Mouse (Mus musculus): ENCODE data around the gene Olfr1291-ps1. TPM values are rescaled to one million over a fixed set of nuclear protein-coding genes. Genes with fewer than 3 reads are reported as not detected.

The Olfr1291-ps1 gene
- polyA plus RNA-seq (2015; fragmentation: Nextera tagmentation; extraction: Ambion mirVana) = 0.02 TPM in 1 of 2 replicates, not detected in the other

GRCm38 (mm10) chr2:111496880-111497279, at the start of gene Olfr1291-ps1:
Gene Olfr1291-ps1 (plus strand): TSS chr2:111497180.
- DNase-seq (ENCODE audit: low spot score) (no peak), ATAC-seq (ENCODE audit: low FRiP score, low TSS enrichment) (no peak)
- H3K27ac ChIP-seq (replicated peaks) = no peak within 1 kb of the TSS
- H3K36me3 ChIP-seq (ENCODE audit: control insufficient read depth, insufficient read depth, low read length) = no peaks in the 10 kb centered on the region
- no peak within 1 kb of the TSS for H3K4me3 ChIP-seq (ENCODE audit: low read depth, low read length)
- H3K4me1 ChIP-seq (replicated peaks; ENCODE audit: control insufficient read depth, insufficient read depth) = no peaks in the 10 kb centered on the region
- no peaks in the 10 kb centered on the region for H3K27me3 ChIP-seq (ENCODE audit: control insufficient read depth, insufficient read depth, low read length)
- H3K9ac ChIP-seq (ENCODE audit: low read length) = no peak within 1 kb of the TSS
- no peak within 1 kb of the TSS for H3K4me2 ChIP-seq (replicated peaks; ENCODE audit: low read depth)
- no peak for TF ChIP-seq CTCF (IDR thresholded peaks at IDR 0.05; ENCODE audit: low read depth)
- no peak for TF ChIP-seq EP300 (optimal IDR thresholded peaks at IDR 0.05)
- WGBS = 89% methylated on average over 3 of the region's 3 CpGs
- H3K9me3 ChIP-seq (ENCODE audit: control insufficient read depth, low read length) = no peaks in the 10 kb centered on the region

GRCm38 (mm10) chr2:111448842-111449241, 48.1 kb upstream of the Olfr1291-ps1 start, which contains the start of gene Olfr1287:
Gene Olfr1287 (plus strand): TSS chr2:111449142.
- TF ChIP-seq EP300 (optimal IDR thresholded peaks at IDR 0.05) (no peak), CTCF (IDR thresholded peaks at IDR 0.05; ENCODE audit: low read depth) (no peak)
- Histone ChIP-seq H3K9me3 (ENCODE audit: control insufficient read depth, low read length) (no peaks in the 10 kb centered on the region), H3K27me3 (ENCODE audit: control insufficient read depth, insufficient read depth, low read length) (no peaks in the 10 kb centered on the region), H3K4me1 (replicated peaks; ENCODE audit: control insufficient read depth, insufficient read depth) (no peaks in the 10 kb centered on the region), H3K4me3 (ENCODE audit: low read depth, low read length) (no peak within 1 kb of the TSS), H3K27ac (replicated peaks) (no peak within 1 kb of the TSS), H3K4me2 (replicated peaks; ENCODE audit: low read depth) (no peak within 1 kb of the TSS), H3K9ac (ENCODE audit: low read length) (no peak within 1 kb of the TSS), H3K36me3 (ENCODE audit: control insufficient read depth, insufficient read depth, low read length) (no peaks in the 10 kb centered on the region)
- DNase-seq (ENCODE audit: low spot score) (no peak), ATAC-seq (ENCODE audit: low FRiP score, low TSS enrichment) (no peak)
- 72% methylated on average over 1 of the region's 1 CpGs for WGBS

GRCm38 (mm10) chr2:111473801-111474200, 23.2 kb upstream of the Olfr1291-ps1 start, which contains the start of gene Olfr1288:
Gene Olfr1288 (plus strand): TSS chr2:111474101.
- TF ChIP-seq EP300 (optimal IDR thresholded peaks at IDR 0.05) (no peak), CTCF (IDR thresholded peaks at IDR 0.05; ENCODE audit: low read depth) (no peak)

GRCm38 (mm10) chr2:111480519-111480918, 16.5 kb upstream of the Olfr1291-ps1 start, which contains the start of gene Olfr1289:
Gene Olfr1289 (plus strand): TSS chr2:111480819.
- TF ChIP-seq CTCF (IDR thresholded peaks at IDR 0.05; ENCODE audit: low read depth) = no peak
- no peak for TF ChIP-seq EP300 (optimal IDR thresholded peaks at IDR 0.05)
- no peak for ATAC-seq (ENCODE audit: low FRiP score, low TSS enrichment)

More at GRCm38 (mm10) chr2:111473801-111474200, 23.2 kb upstream of the Olfr1291-ps1 start, which contains the start of gene Olfr1288:
- no peaks in the 10 kb centered on the region for H3K36me3 ChIP-seq (ENCODE audit: control insufficient read depth, insufficient read depth, low read length)
- no peaks in the 10 kb centered on the region for H3K4me1 ChIP-seq (replicated peaks; ENCODE audit: control insufficient read depth, insufficient read depth)
- no peak within 1 kb of the TSS for H3K27ac ChIP-seq (replicated peaks)
- DNase-seq (ENCODE audit: low spot score) = no peak
- no peak within 1 kb of the TSS for H3K4me2 ChIP-seq (replicated peaks; ENCODE audit: low read depth)
- no peak for ATAC-seq (ENCODE audit: low FRiP score, low TSS enrichment)
- H3K27me3 ChIP-seq (ENCODE audit: control insufficient read depth, insufficient read depth, low read length) = no peaks in the 10 kb centered on the region
- WGBS = 88% methylated on average over 1 of the region's 1 CpGs
- no peak within 1 kb of the TSS for H3K9ac ChIP-seq (ENCODE audit: low read length)
- H3K4me3 ChIP-seq (ENCODE audit: low read depth, low read length) = no peak within 1 kb of the TSS
- no peaks in the 10 kb centered on the region for H3K9me3 ChIP-seq (ENCODE audit: control insufficient read depth, low read length)

GRCm38 (mm10) chr2:111493729-111494128, 3.3 kb upstream of the Olfr1291-ps1 start, which contains the start of gene Olfr1290:
Gene Olfr1290 (minus strand): TSS chr2:111493829.
- H3K36me3 ChIP-seq (ENCODE audit: control insufficient read depth, insufficient read depth, low read length) = no peaks in the 10 kb centered on the region
- no peak within 1 kb of the TSS for H3K9ac ChIP-seq (ENCODE audit: low read length)
- no peak within 1 kb of the TSS for H3K27ac ChIP-seq (replicated peaks)
- DNase-seq (ENCODE audit: low spot score) (no peak), ATAC-seq (ENCODE audit: low FRiP score, low TSS enrichment) (no peak)
- H3K9me3 ChIP-seq (ENCODE audit: control insufficient read depth, low read length) = no peaks in the 10 kb centered on the region
- TF ChIP-seq EP300 (optimal IDR thresholded peaks at IDR 0.05) (no peak), CTCF (IDR thresholded peaks at IDR 0.05; ENCODE audit: low read depth) (no peak)
- H3K27me3 ChIP-seq (ENCODE audit: control insufficient read depth, insufficient read depth, low read length) = no peaks in the 10 kb centered on the region
- no peak within 1 kb of the TSS for H3K4me2 ChIP-seq (replicated peaks; ENCODE audit: low read depth)
- H3K4me1 ChIP-seq (replicated peaks; ENCODE audit: control insufficient read depth, insufficient read depth) = no peaks in the 10 kb centered on the region
- 78% methylated on average over 5 of the region's 5 CpGs for WGBS
- no peak within 1 kb of the TSS for H3K4me3 ChIP-seq (ENCODE audit: low read depth, low read length)

More at GRCm38 (mm10) chr2:111480519-111480918, 16.5 kb upstream of the Olfr1291-ps1 start, which contains the start of gene Olfr1289:
- Histone ChIP-seq H3K9me3 (ENCODE audit: control insufficient read depth, low read length) (no peaks in the 10 kb centered on the region), H3K4me2 (replicated peaks; ENCODE audit: low read depth) (no peak within 1 kb of the TSS), H3K4me3 (ENCODE audit: low read depth, low read length) (no peak within 1 kb of the TSS), H3K27ac (replicated peaks) (no peak within 1 kb of the TSS), H3K9ac (ENCODE audit: low read length) (no peak within 1 kb of the TSS), H3K36me3 (ENCODE audit: control insufficient read depth, insufficient read depth, low read length) (no peaks in the 10 kb centered on the region), H3K27me3 (ENCODE audit: control insufficient read depth, insufficient read depth, low read length) (no peaks in the 10 kb centered on the region), H3K4me1 (replicated peaks; ENCODE audit: control insufficient read depth, insufficient read depth) (no peaks in the 10 kb centered on the region)
- no peak for DNase-seq (ENCODE audit: low spot score)
- 67% methylated on average over 1 of the region's 1 CpGs for WGBS

- no peaks in the 10 kb centered on the region for H3K27me3 ChIP-seq (ENCODE audit: control insufficient read depth, insufficient read depth, low read length)
- no peak overlapping the region for H3K9ac ChIP-seq (ENCODE audit: low read length)
- H3K27ac ChIP-seq (replicated peaks) = no peak overlapping the region
- WGBS = 90% methylated on average over 10 of the region's 10 CpGs
- DNase-seq (ENCODE audit: low spot score) (no peak), ATAC-seq (ENCODE audit: low FRiP score, low TSS enrichment) (no peak)
- no peak overlapping the region for H3K4me3 ChIP-seq (ENCODE audit: low read depth, low read length)
- no peak for TF ChIP-seq CTCF (IDR thresholded peaks at IDR 0.05; ENCODE audit: low read depth)
- TF ChIP-seq EP300 (optimal IDR thresholded peaks at IDR 0.05) = no peak
- no peaks in the 10 kb centered on the region for H3K9me3 ChIP-seq (ENCODE audit: control insufficient read depth, low read length)
- H3K4me2 ChIP-seq (replicated peaks; ENCODE audit: low read depth) = no peak overlapping the region
- H3K36me3 ChIP-seq (ENCODE audit: control insufficient read depth, insufficient read depth, low read length) = no peaks in the 10 kb centered on the region
- no peaks in the 10 kb centered on the region for H3K4me1 ChIP-seq (replicated peaks; ENCODE audit: control insufficient read depth, insufficient read depth)
Observed at GRCm38 (mm10) chr2:111517451-111517850, 20.5 kb downstream of the Olfr1291-ps1 start.

All from stomach, postnatal 0 days (tissue).